Mouse (Mus musculus) CH12.LX (cell line): ENCODE measurements around the gene Chrne. TPM values are rescaled to one million over a fixed set of nuclear protein-coding genes. Genes with fewer than 3 reads are reported as not detected.

Experiments
- DNase-seq: peaks from one replicate; pipeline ENCODE4 v3.0.0-alpha.2; 2013; ENCODE audit errors: extremely low read depth
- H3K27ac ChIP-seq: 2 replicates; pipeline ENCODE4 v1.5.1; 2012; ENCODE audit warnings: low read depth, mild to moderate bottlenecking, control low read depth, moderate library complexity; ENCODE audit not compliant: insufficient read depth
- H3K27me3 ChIP-seq: replicated peaks from 2 replicates; pipeline ENCODE3; 2012; ENCODE audit warnings: inconsistent platforms
- H3K36me3 ChIP-seq, 2 experiments: replicated peaks in 1 of 2; 2 replicates each; pipeline versions ENCODE3 to v1.6.1; 2012; ENCODE audit warnings: inconsistent platforms in 1 of 2, low read length in 1 of 2, mild to moderate bottlenecking in 1 of 2, mixed read lengths in 1 of 2, moderate library complexity in 1 of 2; ENCODE audit not compliant: control insufficient read depth in 1 of 2, insufficient read depth in 1 of 2
- H3K4me1 ChIP-seq, 2 experiments: 2 replicates each; pipeline ENCODE4 v1.6.1; 2012; ENCODE audit warnings: inconsistent platforms in 1 of 2, moderate library complexity in 1 of 2; ENCODE audit not compliant: insufficient read depth in 2 of 2, control insufficient read depth in 1 of 2
- H3K4me2 ChIP-seq: 2 replicates; pipeline ENCODE4 v1.6.1; 2012; ENCODE audit warnings: low read depth, mild to moderate bottlenecking, control low read depth; ENCODE audit not compliant: poor library complexity, insufficient read depth, severe bottlenecking
- H3K4me3 ChIP-seq, 3 experiments: fragments of 150-350 bp in 1 of 3; sonication (generic) in 1 of 3; replicated peaks in 1 of 3; 2 replicates each; pipeline versions ENCODE3 to v1.5.1; 2011 to 2012; ENCODE audit warnings: low read depth in 2 of 3, low read length in 2 of 3, mild to moderate bottlenecking in 2 of 3, moderate library complexity in 2 of 3, control low read depth in 1 of 3, improper control_type of control experiment in 1 of 3, inconsistent platforms in 1 of 3, mixed read lengths in 1 of 3; ENCODE audit not compliant: poor library complexity in 1 of 3
- H3K79me2 ChIP-seq: replicated peaks from 2 replicates; pipeline ENCODE4 v1.6.1; 2012; ENCODE audit warnings: mild to moderate bottlenecking, moderate library complexity; ENCODE audit not compliant: control insufficient read depth, poor library complexity, insufficient read depth, severe bottlenecking; ENCODE audit errors: extremely low read depth
- H3K9ac ChIP-seq: 2 replicates; pipeline ENCODE4 v1.6.1; 2012; ENCODE audit warnings: low read depth, mild to moderate bottlenecking, control low read depth, moderate library complexity; ENCODE audit not compliant: insufficient read depth
- H3K9me3 ChIP-seq: replicated peaks from 2 replicates; pipeline ENCODE3; 2012; ENCODE audit warnings: low read length, inconsistent platforms, mixed read lengths
- CHD2 ChIP-seq: IDR thresholded peaks from 2 replicates; pipeline ENCODE4 v1.6.1; 2011; ENCODE audit warnings: low read length, improper control_type of control experiment
- EP300 ChIP-seq: IDR thresholded peaks from 2 replicates; pipeline ENCODE4 v1.6.1; 2011; ENCODE audit warnings: low read length, improper control_type of control experiment
- IRF4 ChIP-seq: IDR thresholded peaks from 2 replicates; pipeline ENCODE4 v1.6.1; 2014; ENCODE audit warnings: low read depth, mild to moderate bottlenecking, inconsistent platforms, low read length, improper control_type of control experiment
- JUN ChIP-seq: IDR thresholded peaks from 2 replicates; pipeline ENCODE4 v1.6.1; 2011; ENCODE audit warnings: low read depth, mild to moderate bottlenecking, low read length, improper control_type of control experiment, moderate library complexity; ENCODE audit not compliant: insufficient read depth
- MAZ ChIP-seq: IDR thresholded peaks from 2 replicates; pipeline ENCODE4 v1.6.1; 2012; ENCODE audit warnings: low read depth, mild to moderate bottlenecking, inconsistent platforms, low read length, improper control_type of control experiment, moderate library complexity
- MXI1 ChIP-seq: IDR thresholded peaks from 2 replicates; pipeline ENCODE4 v1.6.1; 2011; ENCODE audit warnings: mild to moderate bottlenecking, low read depth, low read length, improper control_type of control experiment
- MYC ChIP-seq: IDR thresholded peaks from 2 replicates; pipeline ENCODE4 v1.6.1; 2011; ENCODE audit warnings: low read depth, mild to moderate bottlenecking, improper control_type of control experiment, low read length
- PAX5 ChIP-seq: IDR thresholded peaks from 2 replicates; pipeline ENCODE4 v1.6.1; 2012; ENCODE audit warnings: low read length, inconsistent platforms, mixed read lengths
- POLR2A ChIP-seq: IDR thresholded peaks from 2 replicates; pipeline ENCODE4 v1.6.1; 2011; ENCODE audit warnings: low read depth, mild to moderate bottlenecking, improper control_type of control experiment, low read length
- POLR2AphosphoS2 ChIP-seq: IDR thresholded peaks from 2 replicates; pipeline ENCODE4 v1.6.1; 2011; ENCODE audit warnings: low read depth, low read length, improper control_type of control experiment
- RAD21 ChIP-seq: IDR thresholded peaks from 2 replicates; pipeline ENCODE4 v1.6.1; 2011; ENCODE audit warnings: low read depth, mild to moderate bottlenecking, low read length, improper control_type of control experiment, moderate library complexity
- RCOR1 ChIP-seq: conservative IDR thresholded peaks from 2 replicates; pipeline ENCODE4 v1.6.1; 2012; ENCODE audit warnings: low read depth, mild to moderate bottlenecking, inconsistent platforms, low read length, improper control_type of control experiment
- SIN3A ChIP-seq: IDR thresholded peaks from 2 replicates; pipeline ENCODE4 v1.6.1; 2012; ENCODE audit warnings: low read length, improper control_type of control experiment, inconsistent platforms
- TCF12 ChIP-seq: IDR thresholded peaks from 2 replicates; pipeline ENCODE4 v1.6.1; 2014; ENCODE audit warnings: low read depth, mild to moderate bottlenecking, inconsistent platforms, low read length, improper control_type of control experiment
- UBTF ChIP-seq: IDR thresholded peaks from 2 replicates; pipeline ENCODE4 v1.6.1; 2012; ENCODE audit warnings: low read depth, mild to moderate bottlenecking, inconsistent platforms, low read length, improper control_type of control experiment, moderate library complexity
- ZC3H11A ChIP-seq: IDR thresholded peaks from 2 replicates; pipeline ENCODE4 v1.6.1; 2012; ENCODE audit warnings: low read depth, mild to moderate bottlenecking, inconsistent platforms, low read length, improper control_type of control experiment
- ZNF384 ChIP-seq: IDR thresholded peaks from 2 replicates; pipeline ENCODE4 v1.6.1; 2012; ENCODE audit warnings: low read depth, low read length, improper control_type of control experiment, inconsistent platforms
- dilution Hi-C: fragments of 300-500 bp; cut with MboI; formaldehyde crosslinking; loops from 2 replicates; pipeline ENCODE4 v1.14.3; 2020; ENCODE audit warnings: low sequenced_read_pairs; ENCODE audit not compliant: extremely low pct_unique_long_range_greater_than_20kb, extremely low pct_ligation_motif_present
- in situ Hi-C: fragments of 300-500 bp; cut with MboI; formaldehyde crosslinking; loops from 3 replicates; pipeline ENCODE4 v1.14.3; 2019; ENCODE audit warnings: low sequenced_read_pairs, low pct_ligation_motif_present, low pct_unique_long_range_greater_than_20kb, mixed read lengths
- polyA plus RNA-seq: library from polyadenylated mRNA; unstranded; fragments of >175 nt; gene quantifications from 2 replicates; pipeline ENCODE4 v1.2.1, GENCODE M21; 2012; ENCODE audit warnings: low read depth; ENCODE audit not compliant: insufficient read length
- total RNA-seq, 2 experiments: library from RNA; depleted of rRNA; stranded (reverse); fragments of 300-350 nt in 1 of 2; fragments of >200 nt in 1 of 2; gene quantifications; 2 replicates each; pipeline ENCODE4 v1.2.3; 2012 to 2014

Chrne gene
- total and polyA plus RNA-seq, 3 experiments: not detected

GRCm38 (mm10) chr11:70650322-70651175 is 31.5 kb upstream of the Chrne start:
- no peaks in the 10 kb centered on the region for H3K9me3 ChIP-seq
- DNase-seq: peak; percentile 82
- H3K4me1 ChIP-seq: peaks cover 22 to 49% of the 10 kb centered on the region in 2 experiments
- H3K36me3 ChIP-seq: peaks cover 38 to 53% of the 10 kb centered on the region in 2 experiments
- peaks cover 76% of the 10 kb centered on the region for H3K79me2 ChIP-seq
- peak overlapping the region; percentile 9; the same call in 1 of the 2 replicates for H3K9ac ChIP-seq
- no peaks in the 10 kb centered on the region for H3K27me3 ChIP-seq
- H3K27ac ChIP-seq: peak overlapping the region; percentile 55
- peak overlapping the region; percentile 50 for H3K4me2 ChIP-seq
- in situ Hi-C loops: no loop called here
- TF ChIP-seq PAX5: no peak
- TF ChIP-seq JUN: no peak
- peak; percentile 94 for TF ChIP-seq ZNF384
- TF ChIP-seq RCOR1: 0 out of 2 replicates have a peak, but pooled peaks have one; percentile 13
- peak; percentile 35; the same call in 1 of the 2 replicates for TF ChIP-seq SIN3A
- TF ChIP-seq IRF4: peak; percentile 70
- TF ChIP-seq MXI1: 0 out of 2 replicates have a peak, but pooled peaks have one; percentile 4
- peak; percentile 88 for TF ChIP-seq MAZ
- TF ChIP-seq EP300: 0 out of 2 replicates have a peak, but pooled peaks have one; percentile 24
- TF ChIP-seq CHD2: peak; percentile 12
- TF ChIP-seq MYC: 0 out of 2 replicates have a peak, but pooled peaks have one; percentile 22
- TF ChIP-seq UBTF: no peak
- TF ChIP-seq RAD21: no peak
- peak; percentile 71 for TF ChIP-seq POLR2AphosphoS2
- TF ChIP-seq TCF12: 0 out of 2 replicates have a peak, but pooled peaks have one; percentile 20
- peak; percentile 61 for TF ChIP-seq POLR2A
- H3K4me3 ChIP-seq: peak overlapping the region in 1 of 3 experiments; percentile 7
- dilution Hi-C loops: no loop called here

GRCm38 (mm10) chr11:70649185-70649734 is 30.2 kb upstream of the Chrne start:
- Histone ChIP-seq H3K4me3 (no peak overlapping the region), H3K27me3 (no peaks in the 10 kb centered on the region), H3K9ac (no peak overlapping the region; the same call in 1 of the 2 replicates), H3K79me2 (peaks cover 75% of the 10 kb centered on the region), H3K4me2 (peak overlapping the region; percentile 95), H3K9me3 (no peaks in the 10 kb centered on the region), H3K36me3 (peaks cover 48 to 66% of the 10 kb centered on the region in 2 experiments), H3K4me1 (peaks cover 25 to 56% of the 10 kb centered on the region in 2 experiments), H3K27ac (peak overlapping the region; percentile 3; the same call in 1 of the 2 replicates)
- TF ChIP-seq POLR2AphosphoS2: peak; percentile 17
- TF ChIP-seq ZC3H11A: no peak
- peak; percentile 47; the same call in 1 of the 2 replicates for TF ChIP-seq POLR2A
- peak; percentile 15 for DNase-seq
- dilution Hi-C loops (no loop called here), in situ Hi-C loops (no loop called here)
